Mouse (Mus musculus) right cerebral cortex, adult 2 months (tissue): ENCODE data around the gene Arid1b.

ENCODE experiments used
- DNase-seq, 2 experiments: peaks; one replicate each; pipeline ENCODE4 v3.0.0; 2021 to 2022; ENCODE audit warnings: low spot score in 2 of 2

Gene Arid1b

GRCm38 (mm10) chr17:5154322-5154721 is 160.2 kb downstream of the Arid1b start:
- no peak for DNase-seq

DNA sequence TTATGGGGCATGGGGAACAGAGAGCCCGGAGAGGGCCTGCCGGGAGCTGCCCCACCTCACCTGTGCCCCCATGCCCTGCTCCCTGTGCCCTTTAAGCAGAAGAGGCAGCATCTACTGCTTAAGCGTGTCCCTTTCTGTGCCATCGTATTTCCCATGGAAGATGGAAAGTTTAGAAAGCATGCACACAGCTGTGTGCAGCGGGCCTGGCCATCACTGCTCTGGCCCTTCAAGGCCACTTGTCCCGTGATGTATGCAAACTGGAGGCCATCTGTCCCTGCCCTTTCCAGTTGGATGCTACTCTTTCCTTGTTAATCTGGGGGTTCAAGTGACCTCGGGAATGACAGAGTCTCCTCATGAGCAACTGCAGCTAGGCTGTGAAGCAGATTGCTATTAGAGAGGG is 163.5 kb downstream of the Arid1b start:
- no peak for DNase-seq

DNA sequence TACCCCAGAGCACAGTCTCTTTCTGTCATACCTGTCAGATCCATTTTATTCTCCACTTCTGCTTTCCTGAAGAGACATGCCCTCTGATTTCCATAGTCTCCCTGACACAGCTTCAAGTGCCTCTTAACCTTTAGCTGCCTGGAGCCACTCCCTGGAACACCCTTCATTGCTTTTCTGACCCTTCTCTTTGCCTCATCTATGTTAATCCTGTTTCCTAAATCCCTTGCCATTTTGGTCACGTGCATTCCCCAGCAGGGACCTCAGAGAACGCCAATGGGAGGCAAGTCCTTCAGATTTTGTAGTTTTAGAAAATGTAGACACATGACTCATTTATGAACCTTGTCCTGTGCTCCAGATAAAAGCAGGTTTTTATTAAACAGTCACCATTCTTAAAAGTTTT is 168.4 kb downstream of the Arid1b start:
- DNase-seq = no peak

DNA sequence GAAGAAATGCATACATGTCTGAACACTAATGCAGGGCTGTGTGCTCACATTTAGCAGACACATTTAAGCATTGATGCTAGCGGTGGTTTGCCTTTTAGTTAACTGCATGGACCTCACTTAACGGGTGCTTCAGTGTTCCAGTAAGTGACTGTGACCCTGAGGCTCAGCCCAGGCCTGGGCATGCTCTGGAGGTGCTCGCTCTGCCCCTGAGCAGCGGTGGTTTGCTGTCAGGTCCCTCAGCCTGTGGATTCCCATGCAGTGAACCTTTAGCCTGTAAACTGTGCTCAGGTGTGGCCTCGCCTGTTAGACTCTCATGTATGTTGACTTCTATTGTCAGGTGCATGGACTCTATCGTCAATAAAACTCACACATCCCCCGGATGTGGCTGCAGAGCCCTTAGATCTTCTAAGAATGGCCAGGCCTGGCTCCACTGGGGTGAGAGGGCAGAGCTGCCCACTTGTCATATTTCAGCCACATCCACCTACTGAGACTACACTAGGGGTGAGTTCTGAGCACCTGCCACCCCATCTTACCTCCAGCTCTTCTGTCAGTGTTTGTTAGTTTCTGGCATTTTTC is 169.2 kb downstream of the Arid1b start:
- no peak for DNase-seq

- DNase-seq = no peak
Measured at GRCm38 (mm10) chr17:5164794-5165193, 170.7 kb downstream of the Arid1b start.

DNA sequence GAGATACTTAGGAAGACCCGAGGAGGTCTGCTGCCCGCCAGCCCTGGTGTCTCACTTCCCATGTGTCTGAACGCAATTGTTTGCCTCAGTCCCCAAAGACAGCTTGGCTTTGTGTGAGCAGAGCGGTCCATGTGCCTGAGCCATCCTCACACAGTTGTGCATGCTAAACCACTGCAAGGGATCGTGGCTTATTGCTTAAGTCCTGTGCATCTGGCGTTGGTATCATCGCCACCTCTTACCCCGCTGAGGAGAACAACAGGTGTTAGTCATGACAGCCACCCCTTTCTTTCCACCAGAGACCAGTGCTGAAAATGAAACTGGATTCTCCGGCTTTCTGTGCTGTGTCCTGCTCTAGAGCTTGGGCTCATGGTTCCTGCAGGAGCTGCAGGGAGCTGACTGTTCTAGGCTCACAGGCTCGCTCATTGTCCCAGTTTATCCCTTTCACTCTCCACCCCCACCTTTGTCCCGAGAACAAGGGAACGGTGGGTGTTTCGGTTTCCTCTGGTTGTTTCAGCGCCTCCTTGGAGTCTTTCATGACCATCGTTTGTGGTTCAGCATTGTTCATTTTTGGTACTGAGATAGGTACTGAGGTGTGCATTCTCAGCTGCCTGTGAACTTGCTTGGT is 171.2 kb downstream of the Arid1b start:
- no peak for DNase-seq

DNA sequence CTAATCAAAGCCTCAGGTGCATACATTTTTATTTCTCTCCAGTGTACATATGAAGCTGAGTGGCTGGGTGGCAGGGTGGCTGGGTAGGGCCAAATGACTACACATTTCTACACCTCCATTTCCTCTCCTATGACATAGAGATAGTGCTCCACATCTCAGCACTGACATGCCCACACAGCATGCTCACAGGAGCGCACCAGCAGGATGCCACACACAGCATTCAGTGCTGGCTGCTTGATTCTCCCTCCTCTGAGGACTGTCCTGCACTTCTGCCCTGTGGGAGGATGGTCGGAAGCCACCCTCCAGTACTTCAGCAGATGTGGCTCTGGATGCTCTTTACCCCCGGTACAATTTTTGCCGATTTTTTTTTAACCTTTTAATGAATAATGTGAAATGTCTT is 172.0 kb downstream of the Arid1b start:
- no peak for DNase-seq

DNA sequence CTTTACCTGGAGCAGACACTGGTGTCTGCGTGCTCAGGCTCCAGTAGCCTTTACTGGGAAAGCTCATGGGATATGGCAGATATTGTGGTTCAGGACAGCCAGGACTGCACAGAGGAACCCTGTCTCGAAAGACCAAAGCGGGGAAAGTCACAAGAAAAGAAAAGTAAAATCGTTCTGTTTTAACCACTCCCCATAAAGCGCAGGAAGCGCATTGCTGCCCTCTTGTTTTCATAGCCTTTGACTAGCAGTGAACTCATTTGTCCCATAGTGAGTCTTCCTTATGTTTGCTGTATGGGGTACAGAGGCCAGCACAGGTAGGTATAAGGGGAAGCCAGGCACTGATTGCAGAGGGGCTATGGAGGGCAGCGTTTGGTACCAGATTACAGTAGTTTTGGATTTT is 173.9 kb downstream of the Arid1b start:
- DNase-seq = no peak

- no peak for DNase-seq
Measured at GRCm38 (mm10) chr17:5168640-5169039, 174.5 kb downstream of the Arid1b start.

DNA sequence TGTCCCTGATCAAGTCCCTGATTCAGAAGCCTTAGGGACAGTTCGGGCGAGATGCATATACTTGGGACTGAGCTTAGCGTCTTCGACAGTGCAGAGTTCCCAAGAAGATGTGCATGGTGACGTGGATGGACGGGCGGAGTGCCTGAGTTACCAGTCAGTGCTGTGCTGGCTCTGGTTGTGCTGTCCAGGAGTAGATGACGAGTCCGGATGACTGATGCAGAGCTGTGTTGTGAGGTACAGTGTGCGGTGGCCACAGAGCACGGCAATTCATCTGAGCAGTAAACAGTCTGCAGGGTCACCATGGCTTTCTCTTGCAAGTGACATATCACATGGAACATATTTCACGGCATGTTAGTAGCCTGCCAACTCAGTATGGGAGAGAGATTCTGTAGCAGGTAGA is 176.2 kb downstream of the Arid1b start:
- DNase-seq = no peak

- no peak for DNase-seq
Measured at GRCm38 (mm10) chr17:5171467-5171866, 177.3 kb downstream of the Arid1b start.

- DNase-seq = no peak
Measured at GRCm38 (mm10) chr17:5174426-5175020, 180.4 kb downstream of the Arid1b start.

- peak; percentile 39 to 65 for DNase-seq
Measured at GRCm38 (mm10) chr17:5175535-5175934, 181.4 kb downstream of the Arid1b start.

GRCm38 (mm10) chr17:5176315-5176714 is 182.2 kb downstream of the Arid1b start:
- DNase-seq = no peak

DNA sequence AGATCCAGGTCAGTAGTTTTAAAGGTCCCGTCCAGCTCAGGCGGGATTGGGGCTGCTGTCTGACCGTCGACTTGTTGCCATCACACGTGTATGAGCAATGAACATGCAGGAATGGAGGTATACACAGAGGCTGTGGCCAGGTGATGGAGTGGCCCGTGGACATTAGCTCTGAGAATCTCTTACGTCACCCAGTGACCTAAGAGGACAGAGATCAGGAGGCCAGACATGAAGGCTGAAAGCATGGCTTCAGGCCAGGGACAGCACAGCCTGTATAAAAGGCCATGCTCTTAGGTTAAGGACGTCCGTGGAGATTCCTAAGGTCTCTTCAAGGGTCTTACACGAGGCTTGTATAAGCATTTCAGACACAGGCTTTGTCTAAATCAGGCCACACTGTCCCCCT is 184.4 kb downstream of the Arid1b start:
- no peak for DNase-seq

- DNase-seq = no peak
Measured at GRCm38 (mm10) chr17:5179004-5179403, 184.9 kb downstream of the Arid1b start.

DNA sequence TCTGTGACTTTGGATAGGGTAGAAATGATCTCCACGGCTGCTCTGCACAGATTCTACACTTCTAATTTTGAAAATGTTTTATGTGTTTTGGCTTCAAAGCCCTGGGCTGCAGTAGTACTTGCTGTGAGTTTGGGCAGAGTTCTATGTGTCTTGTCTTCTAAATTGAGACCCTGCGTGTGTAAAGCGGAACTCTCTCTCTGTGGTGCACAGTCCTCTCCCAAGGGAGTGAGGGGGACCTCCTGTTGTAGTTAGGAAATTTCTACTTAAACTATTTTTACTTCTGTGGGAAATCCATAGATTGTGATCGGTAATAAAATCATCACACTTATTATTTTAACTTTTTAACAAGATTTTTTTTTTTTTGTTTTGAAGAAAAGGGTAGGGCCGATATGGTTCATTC is 185.3 kb downstream of the Arid1b start:
- no peak for DNase-seq

DNA sequence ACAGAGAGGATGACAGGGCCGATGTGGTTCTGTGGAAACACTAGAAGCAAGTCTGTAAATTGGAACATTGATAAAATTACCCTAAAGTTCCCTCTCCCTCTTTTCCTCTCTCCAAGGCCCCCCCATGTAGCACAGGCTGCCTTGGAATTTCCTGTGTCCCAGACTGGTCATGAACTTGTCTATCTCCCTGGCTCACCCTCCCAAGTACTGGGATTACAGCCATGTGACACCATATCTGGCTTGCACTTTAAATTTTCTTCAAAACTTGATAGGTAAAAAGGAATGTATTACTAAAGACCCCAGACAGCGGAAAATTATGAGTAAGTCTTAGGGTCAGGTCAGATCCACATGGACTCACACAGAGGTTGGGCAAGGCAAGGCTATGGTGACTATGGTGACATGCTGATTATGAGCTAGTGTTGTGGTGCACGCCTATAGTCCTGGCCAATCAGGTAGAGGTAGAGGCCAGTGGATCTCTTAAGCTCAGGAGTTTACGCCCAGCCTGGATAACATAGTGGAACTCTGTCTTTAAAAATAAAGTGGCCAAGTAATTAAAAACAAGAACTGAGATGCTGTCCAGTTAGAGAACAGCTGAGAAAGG is 185.9 kb downstream of the Arid1b start:
- DNase-seq = no peak

GRCm38 (mm10) chr17:5180925-5181324 is 186.8 kb downstream of the Arid1b start:
- DNase-seq = no peak

- no peak for DNase-seq
Measured at GRCm38 (mm10) chr17:5182493-5182892, 188.4 kb downstream of the Arid1b start.

- DNase-seq = no peak
Measured at GRCm38 (mm10) chr17:5185501-5185900, 191.4 kb downstream of the Arid1b start.

DNA sequence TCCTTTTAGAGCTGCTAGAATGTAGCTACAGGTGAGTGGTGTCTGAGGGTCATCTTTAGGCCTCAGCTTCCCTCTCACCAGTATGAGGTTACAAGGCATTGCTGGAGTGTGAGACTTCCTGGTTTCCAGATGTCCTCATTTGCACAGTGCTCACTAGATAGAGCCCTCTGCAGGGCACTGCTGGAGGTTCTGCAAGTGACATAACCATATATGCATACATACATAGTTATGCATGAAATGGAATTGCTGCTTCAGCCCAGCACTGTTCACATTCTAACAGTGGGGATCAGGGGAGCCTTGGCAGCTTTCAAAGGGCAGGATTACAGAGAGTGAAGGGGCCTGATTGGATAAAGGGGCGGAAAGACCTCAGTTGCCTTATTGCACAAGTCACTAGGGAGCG is 193.4 kb downstream of the Arid1b start:
- no peak for DNase-seq

GRCm38 (mm10) chr17:5188400-5188799 is 194.3 kb downstream of the Arid1b start:
- no peak for DNase-seq
